Mouse (Mus musculus): ENCODE measurements at regions not wholly inside any gene's neighbourhood (a gene's known extent, or its start where the extent isn't known, plus 50 kb on each side); places are given as distances from the start of the nearest gene placed in this dataset.

GRCm38 (mm10) chr10:117445181-117445790, 65.5 kb upstream of the Cpsf6 start:
- no peak for DNase-seq

GRCm38 (mm10) chr10:117444761-117445160, 64.9 kb upstream of the Cpsf6 start:
- no peak for DNase-seq

GRCm38 (mm10) chr10:117443426-117444350, 63.9 kb upstream of the Cpsf6 start:
- no peak for DNase-seq

GRCm38 (mm10) chr10:117441979-117442803, 62.4 kb upstream of the Cpsf6 start:
- DNase-seq = no peak

- no peak for DNase-seq
These were observed 61.5 kb upstream of the Cpsf6 start for GRCm38 (mm10) chr10:117441121-117441978.

GRCm38 (mm10) chr10:117440225-117440976, 60.6 kb upstream of the Cpsf6 start:
- DNase-seq = no peak

- no peak for DNase-seq
These were observed 59.6 kb upstream of the Cpsf6 start for GRCm38 (mm10) chr10:117439206-117440110.

GRCm38 (mm10) chr10:117438614-117439193, 58.9 kb upstream of the Cpsf6 start:
- DNase-seq = no peak

- no peak for DNase-seq
These were observed 58.2 kb upstream of the Cpsf6 start for GRCm38 (mm10) chr10:117437970-117438369.

GRCm38 (mm10) chr10:117436875-117437715, 57.3 kb upstream of the Cpsf6 start:
- peak; percentile 48 for DNase-seq

GRCm38 (mm10) chr10:117436308-117436874, 56.6 kb upstream of the Cpsf6 start:
- DNase-seq = no peak

- DNase-seq = no peak
These were observed 55.9 kb upstream of the Cpsf6 start for GRCm38 (mm10) chr10:117435734-117436121.

GRCm38 (mm10) chr10:117434871-117435733, 55.3 kb upstream of the Cpsf6 start:
- DNase-seq = peak; percentile 88

- no peak for DNase-seq
These were observed 54.6 kb upstream of the Cpsf6 start for GRCm38 (mm10) chr10:117434293-117434842.

- DNase-seq = no peak
These were observed 53.9 kb upstream of the Cpsf6 start for GRCm38 (mm10) chr10:117433547-117434292.

- no peak for DNase-seq
These were observed 53.2 kb upstream of the Cpsf6 start for GRCm38 (mm10) chr10:117432871-117433546.
